Mouse (Mus musculus) thymus, postnatal 4 days (tissue): ENCODE results near the gene Adrb1.

Experiments used
- DNase-seq: peaks from one replicate; pipeline ENCODE4 v3.0.0; 2021

The Adrb1 gene

GRCm38 (mm10) chr19:56721387-56722211 lies at the start of gene Adrb1:
Gene Adrb1, plus strand, starts transcription at chr19:56722199.
- DNase-seq: peak; percentile 80

GRCm38 (mm10) chr19:56675690-56676089 lies 46.3 kb upstream of the Adrb1 start:
- DNase-seq: no peak

GRCm38 (mm10) chr19:56676506-56676905 lies 45.5 kb upstream of the Adrb1 start:
- no peak for DNase-seq

GRCm38 (mm10) chr19:56677611-56678010 lies 44.4 kb upstream of the Adrb1 start:
- no peak for DNase-seq

- no peak for DNase-seq
Observed at GRCm38 (mm10) chr19:56678516-56678915, 43.5 kb upstream of the Adrb1 start.

- DNase-seq: no peak
Observed at GRCm38 (mm10) chr19:56679213-56679965, 42.6 kb upstream of the Adrb1 start.

- DNase-seq: no peak
Observed at GRCm38 (mm10) chr19:56679992-56680391, 42.0 kb upstream of the Adrb1 start.

GRCm38 (mm10) chr19:56682297-56682696 lies 39.7 kb upstream of the Adrb1 start:
- DNase-seq: peak; percentile 51

GRCm38 (mm10) chr19:56682843-56683242 lies 39.2 kb upstream of the Adrb1 start:
- peak; percentile 26 for DNase-seq

- peak; percentile 66 for DNase-seq
Observed at GRCm38 (mm10) chr19:56685515-56685914, 36.5 kb upstream of the Adrb1 start.

GRCm38 (mm10) chr19:56686218-56686617 lies 35.8 kb upstream of the Adrb1 start:
- peak; percentile 27 for DNase-seq

- DNase-seq: peak; percentile 67
Observed at GRCm38 (mm10) chr19:56687026-56687635, 34.9 kb upstream of the Adrb1 start.

GRCm38 (mm10) chr19:56687676-56688075 lies 34.3 kb upstream of the Adrb1 start:
- peak; percentile 34 for DNase-seq

GRCm38 (mm10) chr19:56688661-56689335 lies 33.2 kb upstream of the Adrb1 start:
- no peak for DNase-seq

GRCm38 (mm10) chr19:56689493-56689892 lies 32.5 kb upstream of the Adrb1 start:
- no peak for DNase-seq

- DNase-seq: no peak
Observed at GRCm38 (mm10) chr19:56691103-56691502, 30.9 kb upstream of the Adrb1 start.

GRCm38 (mm10) chr19:56692451-56692850 lies 29.5 kb upstream of the Adrb1 start:
- DNase-seq: no peak

GRCm38 (mm10) chr19:56697370-56698144 lies 24.4 kb upstream of the Adrb1 start:
- no peak for DNase-seq

GRCm38 (mm10) chr19:56700848-56701247 lies 21.2 kb upstream of the Adrb1 start:
- DNase-seq: no peak

GRCm38 (mm10) chr19:56701404-56702033 lies 20.5 kb upstream of the Adrb1 start:
- no peak for DNase-seq

- DNase-seq: no peak
Observed at GRCm38 (mm10) chr19:56702039-56702438, 20.0 kb upstream of the Adrb1 start.
